In the genomic region with DNA sequence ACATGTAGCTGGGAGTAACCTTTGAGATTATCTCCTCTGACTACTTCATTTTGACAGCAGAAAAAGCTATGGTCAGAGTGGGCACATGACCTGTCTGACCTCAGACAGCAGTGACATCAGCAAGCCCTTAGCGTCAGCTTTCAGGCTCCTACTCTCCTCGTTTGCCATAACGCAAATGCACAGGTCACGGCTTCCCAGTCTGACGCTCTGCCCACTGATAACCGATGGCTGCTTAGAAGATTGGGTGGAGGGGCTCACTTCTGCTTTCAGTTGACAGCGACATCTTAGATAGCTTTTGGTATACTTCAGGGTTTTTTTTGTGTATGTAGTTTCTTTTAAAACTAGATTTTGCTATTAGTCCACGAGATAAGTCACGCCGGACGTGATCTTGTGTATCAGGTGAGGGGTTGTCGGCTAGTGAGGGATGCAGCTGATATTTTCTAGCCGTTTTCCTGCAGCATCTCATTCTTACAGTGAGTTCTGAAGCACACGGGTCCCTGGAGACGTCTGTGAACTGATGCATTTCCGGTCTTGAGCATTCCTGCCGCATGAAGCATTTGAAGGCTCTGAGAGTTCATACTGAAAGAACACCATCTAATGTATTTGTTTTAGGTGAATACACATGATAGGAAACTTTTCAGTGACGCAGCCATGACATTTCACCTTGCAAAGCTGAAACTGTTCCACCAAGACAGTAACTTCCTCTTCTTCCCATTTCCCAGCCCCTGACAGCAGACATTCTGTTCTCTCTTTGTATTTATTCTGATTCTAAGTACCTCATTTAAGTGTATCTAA, we compare ENCODE assay signal across 9 mouse cellular contexts. TPM values are rescaled to one million over a fixed set of nuclear protein-coding genes. Genes with fewer than 3 reads are reported as not detected.
DNase-seq lines count a peak whose midpoint lies in the region; ATAC-seq and TF ChIP-seq lines count a peak whose summit lies in the region.
"Had no signal": no experiment of that assay in that cellular context is flagged by ENCODE, and none has a peak within 500 bp of the region (broad histone marks: within the 10 kb centered on the region; RNA-seq: fewer than 3 reads in every experiment).

No protein-coding gene starts in this region.

- no peaks in the 10 kb centered on the region for H3K9me3 ChIP-seq in heart, embryonic 12.5 days (replicated peaks)
- H3K9me3 ChIP-seq in liver, postnatal 0 days (ENCODE audit: low read length): no peaks in the 10 kb centered on the region
- no peaks in the 10 kb centered on the region for H3K9me3 ChIP-seq in midbrain, embryonic 10.5 days (replicated peaks)

- no peak for ATAC-seq in heart, embryonic 12.5 days (ENCODE audit: insufficient number of reproducible peaks, low FRiP score)
- ATAC-seq in liver, postnatal 0 days: peak; percentile 33; the same call in 1 of the 2 replicates

- no peak for TF ChIP-seq CTCF in liver, postnatal 0 days (IDR thresholded peaks at IDR 0.05; ENCODE audit: low read depth)

- no peak for TF ChIP-seq EP300 in liver, postnatal 0 days (IDR thresholded peaks at IDR 0.05; ENCODE audit: low read depth)

- H3K4me1 ChIP-seq in heart, embryonic 12.5 days (replicated peaks): peaks cover 50% of the 10 kb centered on the region
- H3K4me1 ChIP-seq in liver, postnatal 0 days (ENCODE audit: insufficient read depth): peaks cover 12% of the 10 kb centered on the region
- H3K4me1 ChIP-seq in midbrain, embryonic 10.5 days: peaks cover 17% of the 10 kb centered on the region; the same call in 1 of the 2 replicates

- WGBS in heart, embryonic 12.5 days: 46% methylated on average over 18 of the region's 18 CpGs
- WGBS in liver, postnatal 0 days (ENCODE audit: insufficient replicate concordance): 38% methylated on average over 18 of the region's 18 CpGs
- WGBS in midbrain, embryonic 10.5 days: 84% methylated on average over 18 of the region's 18 CpGs

- H3K9ac ChIP-seq in heart, embryonic 12.5 days: no peak overlapping the region
- H3K9ac ChIP-seq in liver, postnatal 0 days (replicated peaks): no peak overlapping the region

- no peak overlapping the region for H3K27ac ChIP-seq in heart, embryonic 12.5 days (ENCODE audit: poor library complexity, severe bottlenecking)
- H3K27ac ChIP-seq in liver, postnatal 0 days (ENCODE audit: low read depth): peak overlapping the region; percentile 24; the same call in 1 of the 2 replicates
- H3K27ac ChIP-seq in midbrain, embryonic 10.5 days (replicated peaks): no peak overlapping the region

- H3K36me3 ChIP-seq in heart, embryonic 12.5 days: no peaks in the 10 kb centered on the region
- H3K36me3 ChIP-seq in liver, postnatal 0 days (replicated peaks; ENCODE audit: insufficient read depth, low read length): no peaks in the 10 kb centered on the region
- H3K36me3 ChIP-seq in splenic B cell, adult 2 months (ENCODE audit: control insufficient read depth, insufficient read depth, low read length, poor library complexity, severe bottlenecking): no peaks in the 10 kb centered on the region
- no peaks in the 10 kb centered on the region for H3K36me3 ChIP-seq in midbrain, embryonic 10.5 days

- no peak overlapping the region for H3K4me2 ChIP-seq in heart, embryonic 12.5 days
- H3K4me2 ChIP-seq in liver, postnatal 0 days (ENCODE audit: low read depth, low read length): 0 out of 2 replicates have a peak overlapping the region, but pooled peaks have one; percentile 36

- no peaks in the 10 kb centered on the region for H3K27me3 ChIP-seq in heart, embryonic 12.5 days (replicated peaks)
- no peaks in the 10 kb centered on the region for H3K27me3 ChIP-seq in liver, postnatal 0 days (ENCODE audit: insufficient read depth, low read length)
- no peaks in the 10 kb centered on the region for H3K27me3 ChIP-seq in splenic B cell, adult 2 months (ENCODE audit: control insufficient read depth, insufficient read depth, low read length, poor library complexity, severe bottlenecking)
- H3K27me3 ChIP-seq in midbrain, embryonic 10.5 days (ENCODE audit: low read depth, poor library complexity, severe bottlenecking): no peaks in the 10 kb centered on the region

- H3K4me3 ChIP-seq in heart, embryonic 12.5 days: no peak overlapping the region
- no peak overlapping the region for H3K4me3 ChIP-seq in liver, postnatal 0 days (ENCODE audit: low read depth, low read length)
- H3K4me3 ChIP-seq in midbrain, embryonic 10.5 days: no peak overlapping the region

- DNase-seq in heart, adult 18-20 months: peak; percentile 38 to 51
- DNase-seq in lung, postnatal 25 days (ENCODE audit: low spot score): peak; percentile 28
- DNase-seq in lung, adult 18-20 months: no peak
- DNase-seq in liver, postnatal 0 days: no peak
- peak; percentile 94 for DNase-seq in splenic B cell, adult 2 months (ENCODE audit: low read depth, low spot score)
- no peak for DNase-seq in midbrain, embryonic 10.5 days (ENCODE audit: low spot score)
- no peak for DNase-seq in layer of hippocampus, postnatal 36 days
- DNase-seq: thymus, adult 18-20 months had no signal

RNA-seq across cellular contexts. Expression of gene Fyn, which starts 44.4 kb away (rescaled TPM):
- total RNA-seq in heart, adult 18-20 months (2021): 10 to 100 TPM; 30.6 to 32.2 TPM
- polyA plus RNA-seq in heart, embryonic 12.5 days (2016; fragmentation: Nextera tagmentation; extraction: Ambion mirVana): 18.0 and 18.7 TPM in 2 replicates
- polyA plus RNA-seq in liver, postnatal 0 days (2015; fragmentation: Nextera tagmentation; extraction: Ambion mirVana): 6.5 and 6.8 TPM in 2 replicates
- polyA plus RNA-seq in midbrain, embryonic 10.5 days (2016; fragmentation: Nextera tagmentation; extraction: Ambion mirVana): 24.3 and 28.9 TPM in 2 replicates
- 100 to 1,000 TPM; 137 to 141 TPM for total RNA-seq in layer of hippocampus, postnatal 36 days (2021)

Comparison
In these comparisons a context has a peak if more than half of its experiments do, and no peak if none do; other contexts are left out.
1. DNase-seq: peak in heart, adult 18-20 months (2 of 2), lung, postnatal 25 days (single experiment) and splenic B cell, adult 2 months (single experiment); none in lung, adult 18-20 months (0 of 2), liver, postnatal 0 days (single experiment), midbrain, embryonic 10.5 days (single experiment) and layer of hippocampus, postnatal 36 days (0 of 2).